Mouse (Mus musculus): ENCODE measurements at regions not wholly inside any gene's neighbourhood (a gene's known extent, or its start where the extent isn't known, plus 50 kb on each side); places are given as distances from the start of the nearest gene placed in this dataset.

DNA sequence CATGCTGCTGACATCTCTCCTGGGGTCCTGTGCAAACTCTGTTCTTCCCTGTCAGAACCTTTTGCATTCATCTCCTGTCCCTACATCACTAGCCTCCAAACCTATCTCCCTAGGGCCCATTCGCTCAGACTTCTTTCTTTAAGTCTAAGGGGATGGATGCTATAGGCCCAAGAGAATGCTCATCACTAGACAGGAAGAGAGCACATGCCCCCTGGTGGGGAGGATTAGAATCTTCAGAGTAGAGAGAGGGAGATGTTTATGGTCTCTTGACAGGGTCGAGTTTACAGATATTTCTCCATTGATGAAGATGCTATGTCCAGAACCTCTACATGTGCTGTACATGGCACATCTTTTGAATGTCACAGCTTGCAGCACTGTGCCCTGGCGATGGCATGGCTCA is 94.9 kb upstream of the St8sia2 start:
- Histone ChIP-seq H3K36me3 (no peaks in the 10 kb centered on the region), H3K9ac (no peak overlapping the region), H3K4me2 (no peak overlapping the region), H3K9me3 (no peaks in the 10 kb centered on the region), H3K4me1 (peaks cover 22% of the 10 kb centered on the region; the same call in 1 of the 2 replicates), H3K27me3 (no peaks in the 10 kb centered on the region), H3K4me3 (no peak overlapping the region), H3K27ac (no peak overlapping the region)
- 54% methylated on average over 3 of the region's 3 CpGs for WGBS
- no peak for ATAC-seq (ENCODE audit: borderline replicate concordance, extremely low read depth, low FRiP score, low TSS enrichment)

DNA sequence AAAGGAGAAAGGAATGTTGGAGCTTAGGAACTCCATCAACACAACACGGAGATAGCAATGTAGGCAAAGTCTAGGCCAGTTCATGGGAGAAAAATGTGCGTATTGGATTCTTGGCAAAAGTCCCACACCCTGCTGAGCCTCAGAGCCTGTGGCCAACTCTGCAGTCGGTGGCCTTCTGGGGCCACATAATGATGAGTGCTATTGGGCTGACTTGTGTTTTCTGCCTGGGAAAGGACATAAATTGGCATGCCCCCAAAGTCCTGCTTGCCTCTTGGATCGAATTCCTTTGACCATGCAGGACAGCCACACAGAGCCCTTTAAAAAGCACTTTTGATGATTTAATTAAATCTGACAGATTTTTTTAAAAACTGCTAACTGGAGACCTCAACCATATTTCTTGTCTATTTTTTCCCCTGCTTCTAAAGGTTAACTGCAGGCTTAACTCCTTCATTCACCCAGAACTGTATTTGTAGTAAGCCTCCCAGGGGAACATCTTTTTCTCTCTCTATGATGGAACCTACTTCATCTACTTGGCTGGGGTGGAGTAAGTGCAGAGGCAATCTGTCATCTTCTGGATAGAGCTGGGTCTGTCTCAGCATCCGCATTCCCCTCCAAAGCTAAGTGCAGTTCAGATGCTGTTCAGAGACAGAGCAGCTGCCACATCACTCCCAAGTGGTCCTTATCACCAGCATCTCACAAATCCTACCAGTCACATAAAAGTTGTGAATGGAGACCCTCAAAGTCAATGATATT is 93.9 kb upstream of the St8sia2 start:
- H3K4me2 ChIP-seq = no peak overlapping the region
- no peaks in the 10 kb centered on the region for H3K36me3 ChIP-seq
- no peak overlapping the region for H3K9ac ChIP-seq
- no peaks in the 10 kb centered on the region for H3K9me3 ChIP-seq
- H3K27ac ChIP-seq = peak overlapping the region; percentile 29
- H3K27me3 ChIP-seq = no peaks in the 10 kb centered on the region
- peaks cover 22% of the 10 kb centered on the region; the same call in 1 of the 2 replicates for H3K4me1 ChIP-seq
- ATAC-seq (ENCODE audit: borderline replicate concordance, extremely low read depth, low FRiP score, low TSS enrichment) = peak; percentile 92
- WGBS = 23% methylated on average over 5 of the region's 5 CpGs
- no peak overlapping the region for H3K4me3 ChIP-seq

DNA sequence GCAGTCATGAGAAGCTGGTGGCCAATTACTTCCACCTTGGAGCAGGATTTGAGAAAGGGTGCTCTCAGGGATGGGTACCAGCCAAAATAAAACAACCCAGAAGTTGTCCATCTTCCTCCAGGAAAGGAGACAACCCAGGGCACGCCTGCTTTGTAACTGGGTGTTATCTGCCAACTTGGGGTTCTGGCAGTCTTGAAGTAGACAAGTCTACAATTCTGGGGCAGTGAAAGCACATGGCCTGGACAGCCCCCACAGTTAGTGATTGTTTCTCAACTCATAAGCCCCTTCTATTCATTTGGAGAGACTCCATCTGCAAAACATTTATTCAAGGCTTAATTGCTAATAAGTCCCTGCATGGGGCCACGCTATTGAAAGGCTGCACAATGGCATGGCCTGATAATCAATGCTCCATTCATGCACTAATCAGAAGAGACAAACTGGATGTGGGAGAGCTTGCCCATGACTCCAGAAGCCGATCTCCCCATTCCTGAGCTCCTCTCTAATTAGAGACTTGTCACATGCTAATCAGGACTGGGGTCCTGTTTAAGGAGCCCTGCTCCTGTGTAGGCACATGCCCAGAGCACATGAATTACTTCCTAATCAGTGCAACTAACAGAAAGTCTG is 78.0 kb upstream of the St8sia2 start:
- WGBS = 81% methylated on average over 3 of the region's 3 CpGs
- H3K4me2 ChIP-seq = no peak overlapping the region
- no peak for ATAC-seq (ENCODE audit: borderline replicate concordance, extremely low read depth, low FRiP score, low TSS enrichment)

DNA sequence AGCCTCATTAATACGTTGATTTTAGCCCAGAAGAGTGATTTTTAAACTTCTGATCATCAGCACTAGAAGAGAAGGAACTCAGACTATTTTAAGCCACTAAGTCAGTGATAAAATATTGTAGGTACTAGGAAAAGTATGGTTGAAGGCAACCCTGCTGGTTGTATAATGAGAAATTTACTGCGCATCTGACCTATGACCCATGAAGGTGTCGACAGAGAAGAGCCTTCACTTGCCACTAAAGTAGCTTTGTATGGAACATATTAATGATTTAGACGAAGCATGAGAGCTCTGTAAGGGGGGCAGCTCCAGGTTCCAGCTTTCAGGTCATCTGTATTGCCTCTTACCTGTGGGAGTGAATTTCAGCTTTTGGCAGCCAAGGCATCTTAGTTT is 67.4 kb upstream of the St8sia2 start:
- Histone ChIP-seq H3K9ac (no peak overlapping the region), H3K36me3 (no peaks in the 10 kb centered on the region), H3K4me2 (0 out of 2 replicates have a peak overlapping the region, but pooled peaks have one; percentile 13), H3K27me3 (no peaks in the 10 kb centered on the region), H3K27ac (no peak overlapping the region), H3K4me1 (peaks cover 11% of the 10 kb centered on the region), H3K9me3 (no peaks in the 10 kb centered on the region), H3K4me3 (no peak overlapping the region)
- no peak for ATAC-seq (ENCODE audit: borderline replicate concordance, extremely low read depth, low FRiP score, low TSS enrichment)
- WGBS = 35% methylated on average over 4 of the region's 4 CpGs

More for the DNA sequence above, 78.0 kb upstream of the St8sia2 start:
- no peaks in the 10 kb centered on the region for H3K4me1 ChIP-seq
- H3K27me3 ChIP-seq = 0 out of 2 replicates have a peak, but pooled peaks cover 4% of the 10 kb centered on the region
- no peaks in the 10 kb centered on the region for H3K9me3 ChIP-seq
- no peaks in the 10 kb centered on the region for H3K36me3 ChIP-seq
- no peak overlapping the region for H3K27ac ChIP-seq
- no peak overlapping the region for H3K4me3 ChIP-seq
- no peak overlapping the region for H3K9ac ChIP-seq

DNA sequence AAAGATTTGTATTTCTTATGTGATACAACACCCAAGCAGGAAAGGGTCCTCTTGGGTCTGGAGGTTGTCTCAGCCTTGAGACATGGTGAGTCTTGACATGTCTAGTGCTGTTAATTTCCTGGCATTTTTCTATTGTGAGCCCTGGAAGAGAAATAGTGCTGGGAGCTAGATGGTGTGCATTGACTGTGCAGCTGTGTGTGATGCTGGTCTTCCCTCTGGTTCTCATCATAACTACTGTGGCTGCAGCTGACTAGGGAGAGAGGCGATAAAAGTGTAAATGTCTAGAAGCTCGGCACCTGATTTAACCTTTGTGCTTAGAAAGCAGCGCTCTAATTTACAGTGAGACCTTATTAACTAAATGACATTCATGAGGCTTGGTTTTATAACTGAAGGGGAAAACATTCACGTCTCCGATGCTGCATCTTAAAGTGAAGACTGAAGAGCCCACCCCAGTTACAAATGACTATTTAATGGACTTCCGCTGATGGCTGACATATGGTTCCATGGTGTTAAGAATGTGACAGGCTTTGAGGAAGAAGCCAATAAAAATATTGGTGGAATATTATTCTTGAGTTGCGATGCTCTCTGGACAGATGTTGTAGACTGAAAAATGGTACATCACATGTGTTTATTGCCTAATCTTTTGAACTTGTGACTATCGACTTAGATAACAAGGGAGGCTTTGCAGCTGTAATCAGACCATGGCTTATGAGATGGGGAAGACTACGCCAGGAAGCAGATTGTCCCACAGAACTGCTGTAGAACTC is 66.8 kb upstream of the St8sia2 start:
- peak; percentile 94 for ATAC-seq (ENCODE audit: borderline replicate concordance, extremely low read depth, low FRiP score, low TSS enrichment)
- peaks cover 11% of the 10 kb centered on the region for H3K4me1 ChIP-seq
- H3K27ac ChIP-seq = peak overlapping the region; percentile 62
- no peaks in the 10 kb centered on the region for H3K36me3 ChIP-seq
- no peak overlapping the region; the same call in 1 of the 2 replicates for H3K4me2 ChIP-seq
- H3K4me3 ChIP-seq = no peak overlapping the region
- 40% methylated on average over 9 of the region's 9 CpGs for WGBS
- no peaks in the 10 kb centered on the region for H3K27me3 ChIP-seq
- no peaks in the 10 kb centered on the region for H3K9me3 ChIP-seq
- no peak overlapping the region for H3K9ac ChIP-seq

DNA sequence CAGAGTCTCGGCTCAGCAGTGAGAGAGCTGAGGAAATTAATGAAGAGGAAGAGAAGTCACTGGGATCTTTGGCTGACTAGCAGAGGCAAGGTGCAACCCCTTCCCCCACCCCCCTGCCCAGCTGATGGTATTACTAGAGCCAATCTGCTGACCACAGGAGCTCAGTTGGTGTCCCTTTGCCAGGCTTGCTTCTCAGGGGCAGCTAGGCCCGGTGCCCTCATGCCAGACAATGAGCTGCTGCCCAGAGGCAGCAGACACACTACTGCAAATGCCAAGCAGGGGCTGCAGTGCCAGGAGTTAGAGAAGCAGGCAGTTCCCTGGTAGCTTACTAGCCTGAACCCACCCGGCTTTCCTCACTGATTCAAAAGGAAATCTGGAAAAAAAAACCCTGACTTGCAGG is 59.1 kb upstream of the St8sia2 start:
- H3K27ac ChIP-seq = no peak overlapping the region
- H3K9me3 ChIP-seq = no peaks in the 10 kb centered on the region
- H3K4me2 ChIP-seq = no peak overlapping the region
- no peak overlapping the region for H3K4me3 ChIP-seq
- WGBS = 31% methylated on average over 3 of the region's 3 CpGs
- ATAC-seq (ENCODE audit: borderline replicate concordance, extremely low read depth, low FRiP score, low TSS enrichment) = no peak
- H3K36me3 ChIP-seq = no peaks in the 10 kb centered on the region
- no peaks in the 10 kb centered on the region for H3K27me3 ChIP-seq
- H3K4me1 ChIP-seq = peaks cover 8% of the 10 kb centered on the region; the same call in 1 of the 2 replicates
- H3K9ac ChIP-seq = no peak overlapping the region

DNA sequence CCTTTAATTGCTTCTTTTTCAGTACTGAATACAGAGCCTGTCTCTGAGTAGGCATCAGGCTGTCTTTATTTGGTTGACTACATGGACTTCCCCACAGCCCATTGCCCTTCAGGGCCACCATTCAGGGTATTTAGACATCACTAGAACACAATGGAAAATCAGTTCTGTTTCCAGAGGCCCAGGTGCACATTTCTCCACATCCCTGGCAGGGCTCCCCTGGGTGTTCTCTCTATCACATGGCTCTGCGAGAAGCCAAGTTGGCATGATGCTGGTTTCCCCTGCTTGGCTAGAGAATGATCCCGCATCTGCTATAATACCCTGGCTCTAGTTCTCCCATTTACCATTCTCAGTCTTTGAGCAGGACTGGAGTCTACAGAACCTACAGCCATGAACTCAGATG is 57.3 kb upstream of the St8sia2 start:
- Histone ChIP-seq H3K4me3 (no peak overlapping the region), H3K9ac (no peak overlapping the region), H3K4me1 (peaks cover 11% of the 10 kb centered on the region; the same call in 1 of the 2 replicates), H3K36me3 (no peaks in the 10 kb centered on the region), H3K9me3 (no peaks in the 10 kb centered on the region), H3K4me2 (no peak overlapping the region), H3K27me3 (no peaks in the 10 kb centered on the region), H3K27ac (no peak overlapping the region)
- no peak for ATAC-seq (ENCODE audit: borderline replicate concordance, extremely low read depth, low FRiP score, low TSS enrichment)
- 89% methylated on average over 2 of the region's 2 CpGs for WGBS

DNA sequence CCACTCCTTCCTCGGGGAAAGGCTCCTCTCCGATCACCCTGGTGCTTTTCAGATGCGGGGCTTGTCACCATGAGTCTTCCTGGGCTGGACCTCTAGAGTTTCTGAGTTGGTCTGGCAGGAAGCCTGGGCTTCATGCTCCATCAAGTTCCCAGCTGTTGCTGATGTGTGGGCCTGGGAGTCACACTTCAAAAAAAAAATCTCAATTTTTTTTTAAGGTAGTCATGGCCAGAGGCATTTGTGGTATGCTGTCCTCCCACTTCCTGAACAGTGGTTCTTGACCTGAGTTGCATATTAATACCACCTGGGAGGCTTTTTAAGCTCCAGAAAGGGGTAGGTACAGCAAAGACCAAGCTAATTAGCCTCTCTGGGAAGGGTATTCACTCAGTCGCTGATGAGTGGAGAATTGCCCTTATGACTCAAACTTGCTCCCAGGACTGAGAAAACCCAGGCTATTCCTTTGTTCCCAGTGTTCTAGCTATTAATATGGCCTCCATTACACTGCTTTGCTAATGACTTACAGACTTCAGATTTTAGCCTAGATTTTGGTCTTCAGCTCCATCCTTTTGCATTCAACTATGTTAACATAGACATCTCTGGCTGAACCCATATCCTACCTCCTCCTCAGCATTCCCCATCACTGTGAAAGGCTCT is 52.1 kb upstream of the St8sia2 start:
- no peaks in the 10 kb centered on the region for H3K36me3 ChIP-seq
- no peak overlapping the region for H3K9ac ChIP-seq
- no peak overlapping the region for H3K4me3 ChIP-seq
- 36% methylated on average over 4 of the region's 4 CpGs for WGBS
- H3K4me1 ChIP-seq = peaks cover 15% of the 10 kb centered on the region
- no peak overlapping the region for H3K4me2 ChIP-seq
- no peaks in the 10 kb centered on the region for H3K9me3 ChIP-seq
- H3K27ac ChIP-seq = peak overlapping the region; percentile 29; the same call in 1 of the 2 replicates
- ATAC-seq (ENCODE audit: borderline replicate concordance, extremely low read depth, low FRiP score, low TSS enrichment) = no peak
- no peaks in the 10 kb centered on the region for H3K27me3 ChIP-seq
